Mouse (Mus musculus): ENCODE data around the gene Gm128.

DNA sequence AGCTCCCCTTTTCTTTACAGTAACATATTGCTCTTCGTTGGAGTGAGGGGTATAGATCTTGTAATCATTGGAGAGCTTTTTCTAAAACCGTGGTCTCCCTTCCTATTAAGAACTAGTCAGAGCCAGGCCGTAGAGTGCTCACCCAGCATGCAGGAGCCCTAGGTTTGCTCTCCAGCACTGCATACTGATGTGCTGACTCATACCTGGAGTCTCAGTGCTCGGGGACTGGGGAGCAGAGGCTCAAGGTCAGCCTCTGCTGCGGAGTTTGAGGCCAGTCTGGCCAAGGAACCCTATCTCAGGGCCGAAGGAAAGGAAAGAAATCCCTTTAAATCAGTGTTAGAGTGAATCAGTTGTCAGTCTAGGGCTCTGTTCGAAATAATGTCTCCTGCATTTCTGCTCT lies 8.6 kb downstream of the Gm128 start:
- TF ChIP-seq CTCF (IDR thresholded peaks at IDR 0.05), result no peak
- TF ChIP-seq POLR2A (IDR thresholded peaks at IDR 0.05; ENCODE audit: insufficient read depth, low read depth, low read length), result no peak

Measured in heart, adult 2 months (tissue).